Mouse (Mus musculus) neural tube, embryonic 12.5 days (tissue): Measurements from ENCODE around the gene Gm9945. TPM values are rescaled to one million over a fixed set of nuclear protein-coding genes. Genes with fewer than 3 reads are reported as not detected.

Experiments used
- polyA plus RNA-seq: library from polyadenylated mRNA; unstranded; fragments of >200 nt; fragmentation: Nextera tagmentation; extraction: Ambion mirVana; gene quantifications from 2 replicates; pipeline ENCODE4 v1.2.1, GENCODE M21; 2016

Gene Gm9945
- polyA plus RNA-seq, 1 experiment from 2014 or later, result not detected

Other genes with a start within 250 kb of the Gm9945 start
- 85.8 and 89.0 TPM in 2 replicates for gene Hspa4, start 179.7 kb upstream of the Gm9945 start, polyA plus RNA-seq
- 16.6 and 16.7 TPM in 2 replicates for gene Zcchc10, start 155.5 kb upstream of the Gm9945 start, polyA plus RNA-seq
- 62.7 and 79.2 TPM in 2 replicates for gene Aff4, start 129.3 kb upstream of the Gm9945 start, polyA plus RNA-seq
- 0.42 TPM in 1 of 2 replicates, not detected in the other for gene Leap2, start 57.0 kb upstream of the Gm9945 start, polyA plus RNA-seq
- gene Uqcrq, start 49.3 kb upstream of the Gm9945 start, polyA plus RNA-seq, result 607 and 637 TPM in 2 replicates
- gene Gdf9, start 49.1 kb upstream of the Gm9945 start, polyA plus RNA-seq, result 1.8 and 2.1 TPM in 2 replicates
- 0.13 TPM in 1 of 2 replicates, not detected in the other for gene Gm10447, start 23.1 kb upstream of the Gm9945 start, polyA plus RNA-seq
- gene Shroom1, start 23.0 kb upstream of the Gm9945 start, polyA plus RNA-seq, result 2.1 and 2.7 TPM in 2 replicates
- not detected in 2 replicates for gene Gm9837, start 9.7 kb upstream of the Gm9945 start, polyA plus RNA-seq
- 0.22 and 0.46 TPM in 2 replicates for gene Sowaha, start 108 bp downstream of the Gm9945 start, polyA plus RNA-seq
- 21.4 and 25.2 TPM in 2 replicates for gene Sept8, start 39.1 kb downstream of the Gm9945 start, polyA plus RNA-seq
- 145 and 157 TPM in 2 replicates for gene Kif3a, start 87.2 kb downstream of the Gm9945 start, polyA plus RNA-seq
- gene Il4, start 138.5 kb downstream of the Gm9945 start, polyA plus RNA-seq, result 2.3 and 3.4 TPM in 2 replicates
- gene Il13, start 154.5 kb downstream of the Gm9945 start, polyA plus RNA-seq, result not detected in 2 replicates
- gene Rad50, start 227.2 kb downstream of the Gm9945 start, polyA plus RNA-seq, result 15.4 and 18.2 TPM in 2 replicates
- gene Il5, start 240.6 kb downstream of the Gm9945 start, polyA plus RNA-seq, result not detected in 2 replicates